Mouse (Mus musculus) heart, adult 9 months (tissue): Measurements from ENCODE around the gene Psg19.

Source experiments
- DNase-seq, 2 experiments: peaks; one replicate each; pipeline ENCODE4 v3.0.0; 2022; ENCODE audit warnings: low spot score in 2 of 2

Gene Psg19

DNA sequence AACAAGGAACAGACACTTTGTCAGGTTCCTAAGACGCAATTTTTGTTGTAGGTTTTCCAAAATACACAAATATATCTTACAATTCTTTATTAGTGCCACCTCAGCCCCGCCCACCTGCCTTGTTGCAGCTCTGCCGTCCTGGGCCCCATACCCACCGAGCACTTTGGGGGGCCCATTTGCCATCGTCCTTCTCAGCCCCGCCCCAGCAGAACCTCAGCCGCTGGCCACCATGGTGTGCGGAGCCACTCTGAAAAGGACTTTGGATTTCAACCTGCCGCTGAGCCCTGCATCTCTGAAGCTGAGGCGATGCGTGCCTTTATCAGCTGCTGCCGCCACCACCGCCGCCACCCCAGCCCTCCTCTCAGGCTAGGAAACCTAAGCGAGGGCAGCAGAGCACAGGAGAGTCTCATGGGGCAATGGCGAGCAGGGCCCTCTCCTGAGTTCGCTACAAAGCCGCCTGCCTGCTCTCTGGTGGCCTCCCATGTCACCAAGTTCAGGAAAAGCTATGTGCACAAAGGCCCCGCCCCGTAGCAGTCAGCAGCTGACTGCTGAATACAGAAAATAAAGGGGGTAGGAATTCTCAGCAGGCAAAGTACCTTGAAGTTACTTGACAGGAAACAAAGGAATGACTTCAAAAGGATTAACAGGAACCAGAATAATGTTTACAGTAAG is 52.0 kb downstream of the Psg19 start:
- no peak for DNase-seq
